7 mouse cellular contexts compared by ENCODE assay signal in genomic region chr11:116086258-116087193, GRCm38 (mm10). TPM values are rescaled to one million over a fixed set of nuclear protein-coding genes. Genes with fewer than 3 reads are reported as not detected.
DNase-seq lines count a peak whose midpoint lies in the region; ATAC-seq lines count a peak whose summit lies in the region.

Gene Wbp2 (minus strand): TSS chr11:116086995.

- no peaks in the 10 kb centered on the region for H3K9me3 ChIP-seq in intestine, embryonic 15.5 days
- H3K9me3 ChIP-seq in midbrain, embryonic 10.5 days (replicated peaks): no peaks in the 10 kb centered on the region

- H3K9ac ChIP-seq in intestine, embryonic 15.5 days: peak within 1 kb of the TSS; percentile 33; the same call in 1 of the 2 replicates

- peaks cover 22% of the 10 kb centered on the region for H3K36me3 ChIP-seq in intestine, embryonic 15.5 days
- H3K36me3 ChIP-seq in midbrain, embryonic 10.5 days: peaks cover 28% of the 10 kb centered on the region

- peak; percentile 98 for DNase-seq in adrenal gland, adult 2 months
- DNase-seq in embryo, embryonic 11.5 days (ENCODE audit: low read depth, low spot score): peak; percentile 97
- DNase-seq in gastrocnemius, postnatal 36 days: peak; percentile 95 to 96
- peak; percentile 98 to 100 for DNase-seq in left cerebral cortex, postnatal 25 days (ENCODE audit: low spot score in 2 of 2)
- DNase-seq in midbrain, embryonic 10.5 days (ENCODE audit: low spot score): peak; percentile 98
- DNase-seq in right cerebral cortex, postnatal 4 days: peak; percentile 94

- peak; percentile 95 for ATAC-seq in intestine, embryonic 15.5 days

- peaks cover 18% of the 10 kb centered on the region for H3K4me1 ChIP-seq in intestine, embryonic 15.5 days (replicated peaks)
- peaks cover 25% of the 10 kb centered on the region for H3K4me1 ChIP-seq in midbrain, embryonic 10.5 days

- peak within 1 kb of the TSS; percentile 86 for H3K27ac ChIP-seq in intestine, embryonic 15.5 days
- peak within 1 kb of the TSS; percentile 92 for H3K27ac ChIP-seq in midbrain, embryonic 10.5 days (replicated peaks)

- intact Hi-C loops in gastrocnemius, postnatal 36 days (cut with DNase I): loop anchor here (1.0 kb wide), 1 partner anchor 44 kb away; no protein-coding TSS in a partner anchor
- intact Hi-C loops in left cerebral cortex, postnatal 25 days (cut with DNase I): loop anchor here (1.0 to 2.0 kb wide), 2 partner anchors 44 to 56 kb away; partner anchors contain the start of gene Unk

- peak within 1 kb of the TSS; percentile 56 for H3K4me2 ChIP-seq in intestine, embryonic 15.5 days (replicated peaks)

- H3K4me3 ChIP-seq in intestine, embryonic 15.5 days (replicated peaks): peak within 1 kb of the TSS; percentile 46
- H3K4me3 ChIP-seq in midbrain, embryonic 10.5 days: peak within 1 kb of the TSS; percentile 63

- no peaks in the 10 kb centered on the region for H3K27me3 ChIP-seq in intestine, embryonic 15.5 days (replicated peaks)
- H3K27me3 ChIP-seq in midbrain, embryonic 10.5 days (ENCODE audit: low read depth, poor library complexity, severe bottlenecking): no peaks in the 10 kb centered on the region

- 3% methylated on average over 40 of the region's 43 CpGs for WGBS in intestine, embryonic 15.5 days
- 7% methylated on average over 40 of the region's 43 CpGs for WGBS in midbrain, embryonic 10.5 days

RNA-seq across cellular contexts. Expression of gene Wbp2, which starts in this region (rescaled TPM):
- total RNA-seq in adrenal gland, adult 2 months (2021): 100 to 1,000 TPM; 165 to 185 TPM
- 517 and 528 TPM in 2 replicates for polyA plus RNA-seq in adrenal gland, adult 2 months (2012; rRNA removed)
- total RNA-seq in gastrocnemius, postnatal 36 days (2021): 10 to 100 TPM; 70.1 to 71.0 TPM
- polyA plus RNA-seq in intestine, embryonic 15.5 days (2015; fragmentation: Nextera tagmentation; extraction: Ambion mirVana): 93.5 and 98.1 TPM in 2 replicates
- total RNA-seq in left cerebral cortex, postnatal 25 days (2021): 100 to 1,000 TPM; 342 to 363 TPM
- polyA plus RNA-seq in midbrain, embryonic 10.5 days (2016; fragmentation: Nextera tagmentation; extraction: Ambion mirVana): 91.8 and 109 TPM in 2 replicates

Comparison
In these comparisons a context has a peak if more than half of its experiments do, and no peak if none do; other contexts are left out.
1. Peak in every context shown above with its lines: DNase-seq, ATAC-seq, H3K4me3 ChIP-seq and H3K27ac ChIP-seq.